Mouse (Mus musculus) ovary, adult 2 months (tissue): ENCODE measurements around the gene Yif1b. TPM values are rescaled to one million over a fixed set of nuclear protein-coding genes. Genes with fewer than 3 reads are reported as not detected.

ENCODE experiments used
- polyA plus RNA-seq: library from polyadenylated mRNA; depleted of rRNA; stranded (reverse); fragments of >200 nt; gene quantifications from 2 replicates; pipeline ENCODE4 v1.2.3, GENCODE M21; 2012; rRNA removed

Gene Yif1b
- 227 and 239 TPM in 2 replicates for polyA plus RNA-seq

GRCm38 (mm10) chr7:29238019-29238967 is at the start of gene Yif1b:
Gene Yif1b, plus strand, starts transcription at chr7:29238329.

GRCm38 (mm10) chr7:29213675-29214082 is 24.4 kb upstream of the Yif1b start, which contains the start of gene Catsperg1:
Gene Catsperg1, minus strand, starts transcription at chr7:29214035.

GRCm38 (mm10) chr7:29232247-29233013 is 5.7 kb upstream of the Yif1b start, which contains the start of gene Kcnk6:
Gene Kcnk6, minus strand, starts transcription at chr7:29232515.

GRCm38 (mm10) chr7:29248261-29248841 is 10.2 kb downstream of the Yif1b start, which contains the start of gene 2200002D01Rik:
Gene 2200002D01Rik, minus strand, starts transcription at chr7:29248466.

GRCm38 (mm10) chr7:29281201-29282073 is 43.3 kb downstream of the Yif1b start, which contains the start of gene Spint2:
Gene Spint2, minus strand, starts transcription at chr7:29281912.

GRCm38 (mm10) chr7:29288942-29289638 is 51.0 kb downstream of the Yif1b start, which contains the start of gene Ppp1r14a:
Gene Ppp1r14a, plus strand, starts transcription at chr7:29289308.

Other genes starting within 250 kb of the Yif1b start
- 1.9 and 2.0 TPM in 2 replicates for gene Ryr1, start 113.2 kb upstream of the Yif1b start, polyA plus RNA-seq
- gene Rasgrp4, start 103.5 kb upstream of the Yif1b start, polyA plus RNA-seq = 18.4 and 21.5 TPM in 2 replicates
- gene Fam98c, start 82.1 kb upstream of the Yif1b start, polyA plus RNA-seq = 43.0 and 44.4 TPM in 2 replicates
- gene Ggn, start 68.1 kb upstream of the Yif1b start, polyA plus RNA-seq = 2.7 and 3.8 TPM in 2 replicates
- gene Spred3, start 67.9 kb upstream of the Yif1b start, polyA plus RNA-seq = 12.1 and 12.7 TPM in 2 replicates
- gene Psmd8, start 57.6 kb upstream of the Yif1b start, polyA plus RNA-seq = 139 and 159 TPM in 2 replicates
- 2.4 and 3.1 TPM in 2 replicates for gene Catsperg1, start 24.3 kb upstream of the Yif1b start, polyA plus RNA-seq
- 17.3 and 20.1 TPM in 2 replicates for gene Kcnk6, start 5.8 kb upstream of the Yif1b start, polyA plus RNA-seq
- gene 2200002D01Rik, start 10.1 kb downstream of the Yif1b start, polyA plus RNA-seq = 6.2 and 6.4 TPM in 2 replicates
- 302 and 356 TPM in 2 replicates for gene Spint2, start 43.6 kb downstream of the Yif1b start, polyA plus RNA-seq
- gene Ppp1r14a, start 51.0 kb downstream of the Yif1b start, polyA plus RNA-seq = 163 and 175 TPM in 2 replicates
- 7.4 and 12.3 TPM in 2 replicates for gene Dpf1, start 65.6 kb downstream of the Yif1b start, polyA plus RNA-seq